ENCODE assay signal across 25 mouse cellular contexts in the genomic region with DNA sequence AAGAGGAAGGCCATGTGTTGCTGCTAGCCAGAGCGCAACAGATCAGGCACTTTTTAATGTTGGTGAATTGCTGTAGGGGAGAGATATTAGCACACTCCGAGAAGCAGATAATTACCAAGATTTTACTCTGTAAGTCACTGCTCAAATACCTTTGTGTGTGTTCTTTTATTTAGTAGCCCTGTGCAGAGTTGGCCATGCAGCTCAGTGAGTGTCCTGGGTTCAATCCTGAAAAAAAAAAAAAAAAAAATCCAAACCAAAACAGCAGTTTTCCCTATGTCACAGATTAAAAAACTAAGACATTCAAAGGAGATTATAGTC.
"Had no signal": no experiment of that assay in that cellular context is flagged by ENCODE, and none has a peak within 500 bp of the region (broad histone marks: within the 10 kb centered on the region; RNA-seq: fewer than 3 reads in every experiment).

No protein-coding gene starts in this region.

- H3K4me1 ChIP-seq: heart, embryonic 10.5 days; heart, embryonic 12.5 days; hindbrain, embryonic 10.5 days; hindbrain, embryonic 12.5 days; intestine, embryonic 15.5 days; limb, embryonic 13.5 days had no signal

- H3K4me3 ChIP-seq: gastrocnemius, adult 2 months; heart, embryonic 10.5 days; heart, embryonic 12.5 days; hindbrain, embryonic 10.5 days; hindbrain, embryonic 12.5 days; intestine, embryonic 15.5 days; layer of hippocampus, adult 2 months; left cerebral cortex, adult 2 months; limb, embryonic 13.5 days had no signal

- H3K9me3 ChIP-seq: heart, embryonic 10.5 days; hindbrain, embryonic 10.5 days; hindbrain, embryonic 12.5 days; intestine, embryonic 15.5 days; limb, embryonic 13.5 days had no signal

- H3K9ac ChIP-seq: heart, embryonic 12.5 days; hindbrain, embryonic 12.5 days; hindbrain, embryonic 14.5 days; intestine, embryonic 15.5 days; limb, embryonic 13.5 days had no signal

- DNase-seq: gastrocnemius, adult 2 months; gastrocnemius, postnatal 10 days; gastrocnemius, postnatal 25 days; heart, adult 18-20 months; heart, postnatal 10 days; heart, postnatal 4 days; kidney, adult 18-20 months; kidney, adult 8-10 months; kidney, postnatal 10 days; kidney, postnatal 25 days; kidney, postnatal 4 days; liver had no signal

- H3K36me3 ChIP-seq: heart, embryonic 10.5 days; heart, embryonic 12.5 days; hindbrain, embryonic 10.5 days; hindbrain, embryonic 12.5 days; intestine, embryonic 15.5 days; limb, embryonic 13.5 days had no signal

- H3K27me3 ChIP-seq: heart, embryonic 12.5 days; hindbrain, embryonic 12.5 days; intestine, embryonic 15.5 days; limb, embryonic 13.5 days had no signal

- ATAC-seq: hindbrain, embryonic 16.5 days; inflammation-experienced regulatory T-cells, adult 6 months; intestine, embryonic 15.5 days; intestine, postnatal 0 days had no signal

- H3K27ac ChIP-seq: gastrocnemius, adult 2 months; heart, embryonic 10.5 days; hindbrain, embryonic 10.5 days; hindbrain, embryonic 12.5 days; hindbrain, embryonic 14.5 days; intestine, embryonic 15.5 days; layer of hippocampus, adult 2 months; left cerebral cortex, adult 2 months; limb, embryonic 13.5 days had no signal

- H3K4me2 ChIP-seq: heart, embryonic 12.5 days; hindbrain, embryonic 12.5 days; hindbrain, embryonic 14.5 days; intestine, embryonic 15.5 days; limb, embryonic 13.5 days; liver, embryonic 11.5 days had no signal
